Mouse (Mus musculus): Measurements from ENCODE around the gene Dyrk1a.

Dyrk1a gene

DNA sequence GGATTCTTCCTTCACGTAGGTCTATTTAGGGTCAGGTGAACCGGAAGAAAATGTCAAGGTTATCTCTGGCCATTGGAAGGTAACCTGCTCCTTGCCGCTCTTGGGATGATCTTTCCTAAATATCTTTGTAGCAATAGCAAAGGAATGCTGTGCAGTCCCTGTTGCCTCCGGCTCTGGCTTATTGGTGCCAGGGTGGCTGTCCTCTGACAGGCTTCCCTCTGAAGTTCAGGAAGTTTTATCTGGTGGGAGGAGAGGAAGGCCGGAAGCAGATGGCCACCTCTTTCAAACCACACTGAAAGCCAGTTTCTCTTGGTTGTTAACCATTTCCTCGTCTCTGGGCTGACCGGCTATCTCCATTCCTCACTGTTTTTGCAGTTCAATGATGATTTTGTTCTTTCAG is 10.5 kb upstream of the Dyrk1a start:
- DNase-seq (ENCODE audit: low read depth in 2 of 2, low spot score in 2 of 2): no peak

DNA sequence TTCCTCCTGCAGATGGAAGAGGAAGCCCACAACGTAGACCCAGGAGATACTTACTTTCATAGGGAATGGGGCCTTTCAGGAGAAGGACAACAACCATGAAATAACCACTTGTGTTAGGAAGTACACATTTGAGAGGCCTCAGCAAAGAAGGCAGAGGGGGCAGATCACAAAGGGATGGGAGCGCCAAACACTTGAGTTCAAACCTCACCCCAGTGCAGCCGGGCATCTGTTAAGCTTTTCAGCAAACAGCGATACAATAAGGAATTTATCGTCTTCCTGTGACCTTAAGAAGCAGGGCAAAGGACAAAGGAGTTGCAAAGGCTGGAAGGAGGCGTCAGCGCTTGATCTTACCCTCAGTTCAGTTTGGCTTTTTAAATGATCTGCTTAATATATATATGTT is 10.0 kb upstream of the Dyrk1a start:
- DNase-seq (ENCODE audit: low read depth in 2 of 2, low spot score in 2 of 2): no peak

DNA sequence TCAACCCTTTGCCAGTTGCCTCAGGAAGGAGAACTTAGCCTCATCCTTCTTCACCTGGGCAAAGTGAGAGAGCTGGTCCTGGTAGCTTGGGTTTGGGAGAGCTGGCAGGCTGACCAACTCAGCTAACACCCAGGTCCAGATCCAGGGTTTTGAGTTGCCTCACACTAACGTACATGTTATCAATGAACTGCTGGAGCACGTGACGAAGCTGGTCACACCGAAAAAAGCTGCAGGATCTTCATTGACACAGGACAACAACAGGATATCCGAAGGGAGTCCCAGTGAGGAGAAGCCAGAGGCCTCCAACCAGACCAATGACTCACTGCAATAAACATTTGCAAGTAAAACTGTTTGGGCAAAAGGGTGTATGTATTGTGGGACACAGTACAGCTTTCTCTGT is 9.2 kb upstream of the Dyrk1a start:
- no peak for DNase-seq (ENCODE audit: low read depth in 2 of 2, low spot score in 2 of 2)

DNA sequence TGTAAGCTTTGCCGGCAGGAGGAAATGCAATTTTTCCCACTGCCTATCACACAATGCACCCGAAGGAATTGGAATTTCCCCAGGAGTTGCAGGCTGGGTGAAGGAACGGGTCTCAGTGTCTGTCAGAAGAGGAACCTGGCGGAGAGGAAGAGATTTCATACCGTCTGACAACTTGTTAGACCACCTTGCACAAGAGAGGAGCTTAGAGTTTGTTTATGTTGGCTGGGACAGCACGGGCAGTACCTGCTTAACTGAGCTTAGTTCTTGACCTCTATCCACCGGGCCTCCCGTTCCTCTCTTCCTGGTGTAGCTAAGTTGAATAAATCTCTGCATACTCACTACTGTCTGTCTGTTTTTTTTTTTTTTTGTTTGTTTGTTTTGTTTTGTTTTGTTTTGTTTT is 3.7 kb upstream of the Dyrk1a start:
- DNase-seq (ENCODE audit: low read depth in 2 of 2, low spot score in 2 of 2): no peak

DNA sequence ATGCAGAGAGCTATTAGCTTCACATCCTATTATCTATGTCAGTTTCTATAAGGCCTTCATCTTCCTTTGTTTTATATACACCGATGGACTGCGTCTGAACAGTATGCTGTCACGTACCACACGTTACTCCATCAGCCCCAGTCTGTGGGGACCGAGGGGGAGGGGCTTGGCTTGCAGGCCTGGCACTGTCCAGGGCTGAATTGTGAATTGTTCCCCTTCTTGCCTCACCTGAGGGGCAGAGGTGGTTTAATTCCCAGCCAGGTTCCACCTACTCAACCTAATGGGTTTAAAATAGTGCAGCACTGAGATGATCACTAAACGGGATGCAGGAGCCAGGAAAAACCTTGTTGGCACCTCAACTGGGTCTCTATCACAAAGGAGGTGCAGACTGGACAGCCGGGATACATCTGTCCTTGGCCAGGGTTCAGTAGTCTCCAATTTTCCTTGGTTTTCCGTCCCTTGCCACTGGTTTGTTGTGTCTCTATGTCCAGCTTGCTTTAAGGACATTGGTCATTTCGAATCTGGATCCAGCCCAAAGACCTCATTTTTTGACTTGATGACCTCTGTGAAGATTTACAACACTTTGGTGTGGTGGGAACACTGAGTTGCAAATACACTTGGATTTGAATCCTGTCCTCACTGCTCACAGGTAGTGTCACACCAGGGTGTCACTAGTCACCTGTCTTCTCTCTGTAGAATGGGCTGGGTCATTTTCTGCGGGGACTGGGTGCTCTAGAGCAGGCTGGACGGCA is 2.8 kb upstream of the Dyrk1a start:
- DNase-seq (ENCODE audit: low read depth in 2 of 2, low spot score in 2 of 2): no peak

DNA sequence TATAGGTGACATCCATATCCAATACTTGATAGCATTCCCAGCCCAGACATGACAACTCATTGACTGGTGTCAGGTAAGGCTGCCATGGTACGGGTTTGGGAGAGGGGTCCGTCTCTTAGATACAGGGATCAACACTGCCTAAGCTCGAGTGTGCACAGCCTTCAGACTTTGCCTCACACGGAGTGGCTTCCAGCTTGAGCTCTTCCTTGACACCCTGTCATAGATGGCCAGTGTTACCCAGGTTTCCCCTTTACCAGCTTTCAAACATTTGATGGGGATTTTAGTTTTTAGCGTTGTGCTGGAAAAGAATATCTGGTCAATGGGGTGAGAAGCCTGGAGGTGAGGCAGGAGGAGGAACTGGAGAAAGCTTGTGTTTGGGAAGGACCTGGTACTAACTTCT is 2.1 kb upstream of the Dyrk1a start:
- no peak for DNase-seq (ENCODE audit: low read depth in 2 of 2, low spot score in 2 of 2)

DNA sequence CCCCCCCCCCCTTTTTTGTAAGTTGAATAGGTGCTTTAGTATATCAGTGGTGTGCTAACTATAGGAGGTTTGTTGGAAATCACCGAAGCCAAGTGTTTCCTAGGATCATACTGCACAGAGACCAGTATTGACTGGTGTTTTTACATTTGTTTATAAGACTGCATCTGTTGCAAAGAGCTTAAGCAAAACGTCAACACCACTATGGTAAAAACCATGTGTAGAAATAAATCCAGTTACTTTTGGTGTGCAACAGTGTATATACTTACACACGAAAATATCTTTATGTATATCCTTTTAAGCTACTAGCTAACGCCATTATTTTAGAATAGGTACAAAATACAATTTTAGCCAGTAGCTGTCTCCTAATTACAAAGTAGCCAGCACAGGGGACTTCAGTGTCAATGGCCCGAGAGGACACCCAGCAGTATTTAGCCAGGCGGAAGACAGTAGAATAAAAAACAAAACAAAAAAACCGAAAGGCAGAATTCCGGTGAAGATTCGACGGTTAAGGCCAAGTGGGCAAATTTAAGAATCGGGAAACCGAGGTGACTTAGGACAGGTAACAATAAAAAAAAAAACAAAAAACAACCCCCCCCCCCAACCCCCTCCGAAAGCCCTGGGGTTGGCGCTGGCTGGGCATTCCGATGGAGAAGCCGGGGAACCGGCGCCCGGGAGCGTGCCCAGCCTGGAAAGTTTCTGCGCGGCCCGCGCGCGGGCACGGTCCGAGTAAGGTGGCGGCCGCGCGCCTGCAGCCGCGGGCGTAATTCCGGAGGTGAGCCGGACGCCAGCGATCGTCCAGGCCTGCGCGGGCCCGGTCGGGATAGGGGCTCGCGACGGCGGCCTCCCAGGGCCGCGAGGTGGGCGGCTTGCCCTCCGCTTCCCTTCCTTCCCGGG is 1.2 kb upstream of the Dyrk1a start:
- no peak for DNase-seq (ENCODE audit: low read depth in 2 of 2, low spot score in 2 of 2)

DNA sequence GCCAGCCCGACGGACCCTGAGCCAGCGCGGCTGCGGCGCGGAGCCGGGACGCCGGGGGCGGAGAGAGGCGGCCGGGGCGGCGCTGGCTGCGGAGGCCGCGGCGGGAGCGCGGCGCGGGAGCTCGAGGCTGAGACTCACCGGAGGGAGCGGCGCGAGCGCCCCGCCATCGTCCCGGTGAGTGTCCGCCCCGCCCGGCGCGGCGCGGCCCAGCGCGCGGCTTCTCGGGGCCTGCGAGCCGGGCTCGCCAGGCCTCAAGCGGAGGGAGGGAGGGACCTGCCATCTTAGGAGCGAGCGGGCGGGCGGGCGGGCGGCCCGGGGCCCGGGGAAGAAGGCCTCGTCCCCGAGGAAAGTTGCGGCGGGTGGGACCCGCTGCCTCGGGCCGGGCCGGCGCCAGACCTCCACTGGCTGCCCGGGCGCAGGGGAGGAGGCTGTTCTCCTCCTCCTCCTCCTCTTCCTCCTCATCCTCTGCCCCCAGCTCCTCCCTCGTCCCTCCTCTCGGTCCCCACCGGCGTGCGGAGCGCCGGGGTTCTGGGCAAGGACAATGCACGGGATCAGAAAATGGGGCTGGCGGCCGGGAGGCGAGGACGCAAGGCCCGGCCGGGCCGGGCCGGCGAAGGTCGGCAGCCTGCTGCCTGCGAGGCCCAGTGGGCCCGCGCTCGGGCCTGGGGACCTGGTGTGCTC is 691 bp downstream of the Dyrk1a start:
- DNase-seq (ENCODE audit: low read depth in 2 of 2, low spot score in 2 of 2): peak in 1 of 2 experiments; percentile 40

DNA sequence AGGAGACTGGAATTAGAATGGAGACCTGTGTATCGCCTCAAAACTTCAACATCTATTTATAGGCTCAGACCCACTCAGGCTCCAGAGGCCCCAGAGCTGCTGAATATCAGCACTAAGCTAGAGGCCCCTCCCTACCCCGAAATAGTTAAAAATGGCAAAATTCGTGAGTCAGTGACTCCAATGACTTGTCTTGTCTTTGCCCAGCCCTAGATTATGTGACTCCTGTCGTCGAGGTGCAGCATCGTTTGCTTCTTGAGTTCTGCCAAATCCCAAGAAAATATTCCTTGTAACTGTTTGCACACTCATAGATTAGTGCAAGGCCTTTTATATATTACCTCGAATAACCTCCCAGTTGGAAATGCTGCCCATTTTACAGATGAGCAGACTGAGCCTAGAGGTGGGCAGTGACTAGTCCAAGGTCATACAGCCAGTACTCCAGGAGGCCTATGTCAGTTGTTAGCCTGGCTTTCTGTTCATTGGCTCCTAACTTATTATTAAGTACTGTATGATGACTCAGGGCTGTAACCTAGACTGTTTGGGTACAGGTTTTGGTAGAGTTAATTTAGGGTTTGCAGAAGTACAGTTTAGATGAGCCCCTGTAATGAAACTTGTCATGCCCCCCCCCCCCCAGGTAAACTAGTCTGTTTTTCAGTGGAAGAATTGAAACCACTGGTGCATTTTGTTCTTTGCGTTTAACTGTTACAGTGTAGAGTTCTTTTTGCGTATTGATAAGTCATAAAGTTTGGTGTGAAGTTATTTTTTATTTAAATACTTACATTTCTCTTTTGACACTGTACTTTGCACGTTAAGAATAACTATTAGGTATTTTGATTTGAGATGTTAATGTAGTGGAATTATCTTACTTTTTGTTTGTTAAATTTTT is 1.5 kb downstream of the Dyrk1a start:
- no peak for DNase-seq (ENCODE audit: low read depth in 2 of 2, low spot score in 2 of 2)

DNA sequence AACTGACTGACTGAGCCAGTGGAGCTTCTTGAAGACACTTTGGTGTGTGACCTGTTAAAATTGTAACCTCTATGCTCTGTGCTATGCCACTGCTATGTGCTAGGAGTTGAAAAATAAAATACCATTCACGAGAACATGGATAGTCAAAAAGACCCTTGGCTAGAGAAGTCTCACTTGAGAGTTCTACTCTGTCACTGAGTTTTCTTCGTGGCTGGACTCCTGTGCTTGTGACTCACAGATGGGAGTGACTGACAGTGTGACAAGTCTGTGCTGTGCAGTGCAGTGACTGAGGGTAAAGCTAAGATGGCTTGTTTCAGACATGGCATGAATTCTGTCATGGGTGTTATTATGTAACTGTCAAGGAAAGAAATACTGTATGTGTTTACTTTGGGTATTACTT is 2.6 kb downstream of the Dyrk1a start:
- no peak for DNase-seq (ENCODE audit: low read depth in 2 of 2, low spot score in 2 of 2)

DNA sequence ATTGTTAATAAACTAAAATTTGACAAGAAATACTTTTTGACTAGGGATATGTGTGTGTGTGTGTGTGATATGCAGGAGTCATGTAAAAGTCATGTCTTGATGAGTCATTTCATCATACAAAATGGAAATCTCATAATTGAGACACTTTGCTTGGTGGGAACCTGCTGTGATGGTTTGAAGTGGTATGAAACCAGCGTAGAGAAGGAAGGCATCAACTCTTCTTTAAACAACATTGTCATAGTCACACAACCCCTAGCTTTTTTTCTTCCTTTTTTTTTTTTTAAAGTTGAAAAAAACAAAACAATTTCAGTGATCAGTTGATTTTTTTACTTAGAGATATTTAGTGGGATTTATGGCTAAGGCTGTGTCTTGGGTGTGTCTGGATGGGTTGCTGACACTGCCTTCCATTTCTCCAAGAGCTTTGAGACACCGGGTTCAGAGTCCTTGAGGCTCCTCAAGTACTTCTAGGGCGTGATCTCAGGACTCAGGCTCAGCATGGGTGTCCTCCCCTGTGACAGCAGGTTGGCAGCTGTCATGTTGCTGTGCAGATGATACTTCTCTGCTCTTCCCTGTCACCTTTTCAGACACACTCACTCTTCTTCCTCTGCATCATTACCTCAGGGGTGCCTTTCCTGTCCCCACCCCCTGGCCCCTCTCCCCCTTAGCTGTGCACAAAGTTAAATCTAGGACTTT is 4.4 kb downstream of the Dyrk1a start:
- no peak for DNase-seq (ENCODE audit: low read depth in 2 of 2, low spot score in 2 of 2)

DNA sequence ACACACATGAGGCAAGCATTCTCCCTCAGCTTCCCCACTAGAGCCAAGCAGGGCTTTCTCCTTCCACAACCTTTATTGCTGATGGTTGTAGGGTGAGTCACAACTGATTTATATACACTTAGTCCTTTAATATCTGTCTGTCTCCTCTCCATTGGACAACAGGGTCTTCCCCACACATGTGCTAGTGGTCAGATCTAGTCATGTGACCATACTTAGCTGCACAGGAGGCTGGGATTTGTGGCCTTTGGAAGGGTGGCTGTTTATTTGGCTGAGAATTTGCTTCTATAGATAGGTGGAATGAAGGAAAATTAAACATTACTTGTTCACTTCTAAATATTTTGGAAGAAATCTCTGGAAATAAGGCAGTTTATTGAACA is 4.9 kb downstream of the Dyrk1a start:
- DNase-seq (ENCODE audit: low read depth in 2 of 2, low spot score in 2 of 2): no peak

DNA sequence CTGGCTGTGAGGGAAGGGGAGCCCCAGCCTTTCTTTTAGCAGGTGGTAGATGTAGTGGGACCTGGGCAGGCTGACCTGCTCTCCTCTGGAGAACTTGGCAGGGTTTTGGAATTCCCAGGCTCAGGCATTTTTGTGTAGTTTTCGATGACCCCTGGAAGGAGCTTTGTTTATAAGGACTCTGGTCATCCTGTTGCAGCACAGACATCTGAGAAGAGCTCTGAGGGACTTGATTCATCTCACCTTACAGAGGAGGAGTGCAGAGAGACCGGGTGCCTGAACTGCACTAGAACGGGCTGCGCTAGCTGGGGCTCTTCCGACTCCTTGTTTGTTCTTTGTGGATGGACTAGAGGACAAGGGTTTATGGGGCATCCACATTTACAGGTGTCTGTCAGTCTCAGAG is 5.9 kb downstream of the Dyrk1a start:
- DNase-seq (ENCODE audit: low read depth in 2 of 2, low spot score in 2 of 2): no peak

DNA sequence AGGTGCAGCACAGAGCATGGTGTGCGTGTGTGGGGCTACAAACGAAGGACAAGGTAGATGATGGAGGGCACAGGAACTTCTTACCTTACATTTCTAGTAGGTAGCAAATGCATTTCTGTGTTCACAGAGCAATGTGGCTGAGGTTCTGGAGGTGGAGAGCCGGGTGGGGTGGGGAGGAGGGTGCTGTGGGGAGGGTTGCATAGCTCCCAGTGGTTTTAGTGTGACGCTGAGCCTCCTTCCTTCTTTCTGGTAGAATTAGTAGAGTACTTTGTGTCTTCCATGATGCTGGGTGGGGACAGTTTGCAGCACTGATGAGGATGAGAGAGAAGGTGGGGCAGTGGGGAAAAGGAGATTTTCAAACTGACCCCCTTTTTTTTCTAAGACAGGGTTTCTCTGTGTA is 9.5 kb downstream of the Dyrk1a start:
- DNase-seq (ENCODE audit: low read depth in 2 of 2, low spot score in 2 of 2): peak in 1 of 2 experiments; percentile 28

DNA sequence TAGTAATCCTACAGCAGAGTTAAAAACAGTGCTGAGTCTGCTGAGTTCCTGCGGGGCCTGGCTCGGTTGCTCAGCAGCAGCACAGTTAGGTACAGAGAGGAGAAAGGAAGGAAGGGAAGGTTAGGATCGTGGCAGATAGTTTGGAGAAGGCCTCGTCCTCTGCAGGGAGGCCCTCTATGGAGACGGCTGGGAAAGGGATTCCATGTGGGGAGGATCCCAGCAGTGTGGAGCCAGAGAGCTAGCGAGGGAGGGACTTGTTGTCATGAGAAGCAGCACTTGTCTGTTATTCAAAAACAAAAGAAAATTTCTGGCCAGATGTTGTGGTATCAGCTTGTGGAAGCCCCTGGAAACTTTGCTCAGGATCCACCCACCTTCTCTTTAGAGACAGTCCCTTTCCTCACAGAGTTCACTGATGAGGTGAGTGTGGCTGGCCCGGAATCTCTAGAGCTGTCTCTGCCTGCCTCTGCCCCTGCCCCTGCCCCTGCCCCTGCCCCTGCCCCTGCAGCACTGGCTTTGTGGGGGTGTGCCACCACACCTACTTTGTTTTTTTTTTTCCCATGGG is 11.1 kb downstream of the Dyrk1a start:
- DNase-seq (ENCODE audit: low read depth in 2 of 2, low spot score in 2 of 2): no peak

DNA sequence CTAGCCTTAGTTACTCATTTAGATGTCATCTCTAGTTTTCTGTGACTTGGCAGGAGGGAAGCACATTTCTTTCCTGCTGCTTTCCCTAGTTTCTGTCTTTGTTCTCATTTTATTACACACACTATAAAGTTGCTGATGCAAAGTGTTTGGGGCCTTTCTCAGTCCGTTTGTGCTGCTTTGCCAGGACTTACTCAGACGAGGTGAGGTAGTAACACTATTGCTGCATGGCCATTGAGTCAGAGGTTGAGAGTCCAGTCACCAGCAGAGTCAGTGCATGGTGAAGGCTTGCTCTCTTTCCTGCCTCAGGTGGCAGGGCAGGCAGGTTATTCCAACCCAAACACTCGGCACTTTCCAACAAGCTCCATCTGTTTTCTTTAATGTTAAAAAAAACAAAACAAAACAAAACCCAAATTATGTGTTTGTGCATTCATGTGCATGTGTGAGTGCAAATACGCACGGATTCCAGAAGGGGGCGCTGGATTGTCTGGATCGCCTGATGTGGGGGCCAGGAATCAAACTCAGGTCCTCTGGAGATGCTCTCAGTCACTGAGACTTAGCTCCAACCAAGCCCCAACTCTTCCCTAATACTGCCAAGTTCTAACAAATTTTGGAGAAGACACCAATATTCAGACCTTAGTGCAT is 16.7 kb downstream of the Dyrk1a start:
- DNase-seq (ENCODE audit: low read depth in 2 of 2, low spot score in 2 of 2): no peak

DNA sequence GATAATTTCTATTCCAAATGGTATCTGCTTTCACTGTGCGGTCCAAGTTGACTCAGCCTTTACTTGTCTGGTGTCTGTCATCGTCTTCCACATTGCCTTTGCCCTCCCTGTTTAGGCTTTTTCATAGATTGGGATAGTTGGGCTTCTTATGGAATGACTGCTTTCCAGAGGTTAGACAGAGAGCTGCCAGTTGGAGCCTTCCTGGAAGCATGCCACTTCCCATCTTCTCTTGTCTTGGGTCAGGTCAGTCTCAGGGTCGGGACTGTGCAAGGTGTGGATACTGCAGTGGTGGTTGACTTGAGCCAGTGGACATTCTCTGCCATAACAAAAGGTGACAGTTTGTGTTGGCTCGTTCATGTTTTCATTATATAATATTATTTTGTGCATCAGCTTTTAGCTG is 17.7 kb downstream of the Dyrk1a start:
- no peak for DNase-seq (ENCODE audit: low read depth in 2 of 2, low spot score in 2 of 2)

DNA sequence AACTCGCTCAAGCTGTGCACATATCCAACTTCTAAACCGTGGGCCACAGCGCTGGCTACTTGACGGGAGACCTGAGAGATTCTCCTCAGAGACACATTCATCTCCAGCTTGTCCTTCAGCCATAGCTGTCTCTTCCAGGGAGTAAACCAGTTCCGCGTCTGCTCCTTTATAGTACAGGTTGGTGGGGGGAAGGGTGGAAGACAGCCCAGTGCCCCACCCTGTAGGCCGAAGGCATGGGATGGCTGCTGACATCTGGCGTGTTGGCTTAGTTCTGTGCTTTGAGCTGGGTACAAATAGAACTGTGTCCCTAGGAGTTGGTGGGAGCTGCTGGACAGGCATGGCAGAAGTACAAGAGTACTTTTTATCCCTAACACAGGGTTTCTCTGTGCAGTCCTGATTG is 18.4 kb downstream of the Dyrk1a start:
- DNase-seq (ENCODE audit: low read depth in 2 of 2, low spot score in 2 of 2): no peak

DNA sequence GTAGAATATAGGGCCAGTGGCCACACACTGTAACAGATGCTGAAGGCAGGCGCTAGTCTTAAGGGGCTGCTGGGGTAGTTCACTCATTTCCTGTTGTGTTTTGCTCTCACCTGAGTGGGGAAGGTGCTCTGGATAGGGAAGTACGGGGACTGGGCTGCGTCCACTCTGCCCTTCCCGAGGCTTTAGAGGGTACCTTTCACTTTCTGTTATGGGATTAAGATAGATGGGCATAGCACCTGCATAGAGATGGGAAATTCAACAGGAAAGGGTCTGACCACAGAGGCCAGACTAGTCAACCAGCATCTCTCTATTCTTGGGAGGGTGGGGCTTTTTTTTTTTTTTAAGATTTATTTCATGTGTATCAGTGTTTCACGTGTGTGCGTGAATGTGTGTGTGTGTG is 19.2 kb downstream of the Dyrk1a start:
- no peak for DNase-seq (ENCODE audit: low read depth in 2 of 2, low spot score in 2 of 2)

DNA sequence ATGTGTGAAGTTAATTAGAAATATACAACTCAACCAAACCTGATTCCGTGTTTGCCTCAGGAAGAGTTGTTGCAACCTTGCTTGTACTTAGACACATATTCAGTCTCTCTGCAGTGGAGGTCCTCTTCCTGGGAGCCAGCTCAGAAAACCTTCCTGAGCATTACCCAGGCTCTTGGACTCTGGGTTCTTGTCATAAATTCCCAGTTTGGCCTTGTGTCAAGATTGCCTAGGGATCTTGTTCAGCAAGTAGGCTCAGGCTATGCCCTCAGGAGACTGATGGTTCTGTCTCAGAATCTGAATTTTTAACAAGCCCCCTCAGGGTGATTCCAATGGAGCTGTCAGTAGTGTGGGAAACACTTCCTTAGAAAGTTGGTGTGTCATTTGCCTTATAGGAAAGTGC is 19.8 kb downstream of the Dyrk1a start:
- no peak for DNase-seq (ENCODE audit: low read depth in 2 of 2, low spot score in 2 of 2)
